Mouse (Mus musculus): ENCODE data around the gene Tubb2a.
"Not testable (repeated sequence)": the region's sequence is repeated elsewhere in the genome, so short reads cannot be mapped to it uniquely, and the experiment has no call there.

GRCm38 (mm10) chr13:34088201-34088649 lies 10.4 kb upstream of the Tubb2a start:
- TF ChIP-seq CTCF (IDR thresholded peaks at IDR 0.05; ENCODE audit: low read depth, low read length); POLR2A (IDR thresholded peaks at IDR 0.05; ENCODE audit: insufficient read depth, low read length); EP300 (IDR thresholded peaks at IDR 0.05; ENCODE audit: insufficient read depth, low read depth, low read length): not testable (repeated sequence)
